Mouse (Mus musculus) hindbrain, embryonic 12.5 days (tissue): ENCODE data around the gene Bpifb9a. TPM values are rescaled to one million over a fixed set of nuclear protein-coding genes. Genes with fewer than 3 reads are reported as not detected.

Experiments
- polyA plus RNA-seq: library from polyadenylated mRNA; unstranded; fragments of >200 nt; fragmentation: Nextera tagmentation; extraction: Ambion mirVana; gene quantifications from 2 replicates; pipeline ENCODE4 v1.2.1, GENCODE M21; 2016

Gene Bpifb9a
- polyA plus RNA-seq, 1 experiment from 2014 or later = not detected

Other genes starting within 250 kb of the Bpifb9a start
- gene Bpifa2, start 249.6 kb upstream of the Bpifb9a start, polyA plus RNA-seq = not detected in 2 replicates
- gene Bpifa3, start 127.5 kb upstream of the Bpifb9a start, polyA plus RNA-seq = not detected in 2 replicates
- gene Bpifa1, start 115.0 kb upstream of the Bpifb9a start, polyA plus RNA-seq = not detected in 2 replicates
- not detected in 2 replicates for gene Bpifa5, start 95.2 kb upstream of the Bpifb9a start, polyA plus RNA-seq
- not detected in 2 replicates for gene Bpifb1, start 67.0 kb upstream of the Bpifb9a start, polyA plus RNA-seq
- 0.30 and 0.36 TPM in 2 replicates for gene Bpifb5, start 34.1 kb upstream of the Bpifb9a start, polyA plus RNA-seq
- not detected in 2 replicates for gene Bpifb9b, start 49.4 kb downstream of the Bpifb9a start, polyA plus RNA-seq
- 13.7 and 16.3 TPM in 2 replicates for gene Cdk5rap1, start 115.2 kb downstream of the Bpifb9a start, polyA plus RNA-seq
- gene Snta1, start 150.2 kb downstream of the Bpifb9a start, polyA plus RNA-seq = 8.9 and 9.7 TPM in 2 replicates
- gene Cbfa2t2, start 178.6 kb downstream of the Bpifb9a start, polyA plus RNA-seq = 68.0 and 77.3 TPM in 2 replicates